Mouse (Mus musculus): ENCODE data around the gene Rag2. TPM values are rescaled to one million over a fixed set of nuclear protein-coding genes. Genes with fewer than 3 reads are reported as not detected.

Gene Rag2
- not detected for total RNA-seq (2021)
- polyA plus RNA-seq (2012; rRNA removed), result not detected in 2 replicates
- long read RNA-seq, result 0 reads

GRCm38 (mm10) chr2:101624526-101624925 lies at the start of gene Rag2:
TSS of gene Rag2 (plus strand) at chr2:101624718.
- Histone ChIP-seq H3K4me3 (no peak within 1 kb of the TSS), H3K27ac (no peak within 1 kb of the TSS), H3K27me3 (ENCODE audit: control insufficient read depth, insufficient read depth, low read length) (no peaks in the 10 kb centered on the region), H3K4me1 (ENCODE audit: control insufficient read depth, insufficient read depth, low read length) (no peaks in the 10 kb centered on the region), H3K79me2 (replicated peaks; ENCODE audit: control insufficient read depth, insufficient read depth, low read length) (no peaks in the 10 kb centered on the region), H3K36me3 (ENCODE audit: control insufficient read depth, insufficient read depth, low read length) (no peaks in the 10 kb centered on the region), H3K9ac (ENCODE audit: low read depth, low read length) (no peak within 1 kb of the TSS)
- intact Hi-C loops (cut with DNase I), result no loop called here
- TF ChIP-seq CTCF (IDR thresholded peaks at IDR 0.05) (no peak), POLR2A (IDR thresholded peaks at IDR 0.05; ENCODE audit: insufficient read depth, low read depth, low read length) (no peak), EP300 (IDR thresholded peaks at IDR 0.05; ENCODE audit: insufficient read depth, low read depth, low read length) (no peak)
- DNase-seq, result no peak
- 67% methylated on average over 4 of the region's 4 CpGs for WGBS

- TF ChIP-seq EP300 (IDR thresholded peaks at IDR 0.05; ENCODE audit: insufficient read depth, low read depth, low read length) (no peak), POLR2A (IDR thresholded peaks at IDR 0.05; ENCODE audit: insufficient read depth, low read depth, low read length) (no peak), CTCF (IDR thresholded peaks at IDR 0.05) (no peak)
- H3K27ac ChIP-seq, result no peak overlapping the region
- H3K4me3 ChIP-seq, result no peak overlapping the region
- no peak for DNase-seq
- no peak overlapping the region for H3K9ac ChIP-seq (ENCODE audit: low read depth, low read length)
- no peaks in the 10 kb centered on the region for H3K79me2 ChIP-seq (replicated peaks; ENCODE audit: control insufficient read depth, insufficient read depth, low read length)
- intact Hi-C loops (cut with DNase I), result no loop called here
- WGBS, result 94% methylated on average over 4 of the region's 4 CpGs
- no peaks in the 10 kb centered on the region for H3K36me3 ChIP-seq (ENCODE audit: control insufficient read depth, insufficient read depth, low read length)
- H3K4me1 ChIP-seq (ENCODE audit: control insufficient read depth, insufficient read depth, low read length), result no peaks in the 10 kb centered on the region
- H3K27me3 ChIP-seq (ENCODE audit: control insufficient read depth, insufficient read depth, low read length), result no peaks in the 10 kb centered on the region
These were observed 47.3 kb upstream of the Rag2 start for GRCm38 (mm10) chr2:101577243-101577642.

GRCm38 (mm10) chr2:101580027-101580426 lies 44.5 kb upstream of the Rag2 start:
- intact Hi-C loops (cut with DNase I), result no loop called here
- no peak overlapping the region for H3K27ac ChIP-seq
- TF ChIP-seq EP300 (IDR thresholded peaks at IDR 0.05; ENCODE audit: insufficient read depth, low read depth, low read length), result no peak
- no peak for TF ChIP-seq POLR2A (IDR thresholded peaks at IDR 0.05; ENCODE audit: insufficient read depth, low read depth, low read length)
- no peak for TF ChIP-seq CTCF (IDR thresholded peaks at IDR 0.05)
- H3K36me3 ChIP-seq (ENCODE audit: control insufficient read depth, insufficient read depth, low read length), result no peaks in the 10 kb centered on the region
- no peak overlapping the region for H3K9ac ChIP-seq (ENCODE audit: low read depth, low read length)
- H3K4me3 ChIP-seq, result no peak overlapping the region
- H3K4me1 ChIP-seq (ENCODE audit: control insufficient read depth, insufficient read depth, low read length), result no peaks in the 10 kb centered on the region
- H3K27me3 ChIP-seq (ENCODE audit: control insufficient read depth, insufficient read depth, low read length), result no peaks in the 10 kb centered on the region
- no peak for DNase-seq
- no peaks in the 10 kb centered on the region for H3K79me2 ChIP-seq (replicated peaks; ENCODE audit: control insufficient read depth, insufficient read depth, low read length)
- 76% methylated on average over 2 of the region's 2 CpGs for WGBS

GRCm38 (mm10) chr2:101580428-101580827 lies 44.1 kb upstream of the Rag2 start:
- DNase-seq, result no peak
- H3K27me3 ChIP-seq (ENCODE audit: control insufficient read depth, insufficient read depth, low read length), result no peaks in the 10 kb centered on the region
- no peaks in the 10 kb centered on the region for H3K36me3 ChIP-seq (ENCODE audit: control insufficient read depth, insufficient read depth, low read length)
- TF ChIP-seq CTCF (IDR thresholded peaks at IDR 0.05) (no peak), EP300 (IDR thresholded peaks at IDR 0.05; ENCODE audit: insufficient read depth, low read depth, low read length) (no peak), POLR2A (IDR thresholded peaks at IDR 0.05; ENCODE audit: insufficient read depth, low read depth, low read length) (no peak)
- no peak overlapping the region for H3K4me3 ChIP-seq
- H3K9ac ChIP-seq (ENCODE audit: low read depth, low read length), result no peak overlapping the region
- intact Hi-C loops (cut with DNase I), result no loop called here
- H3K27ac ChIP-seq, result no peak overlapping the region
- H3K4me1 ChIP-seq (ENCODE audit: control insufficient read depth, insufficient read depth, low read length), result no peaks in the 10 kb centered on the region
- 89% methylated on average over 1 of the region's 1 CpGs for WGBS
- H3K79me2 ChIP-seq (replicated peaks; ENCODE audit: control insufficient read depth, insufficient read depth, low read length), result no peaks in the 10 kb centered on the region

- Histone ChIP-seq H3K4me1 (ENCODE audit: control insufficient read depth, insufficient read depth, low read length) (no peaks in the 10 kb centered on the region), H3K27me3 (ENCODE audit: control insufficient read depth, insufficient read depth, low read length) (no peaks in the 10 kb centered on the region), H3K36me3 (ENCODE audit: control insufficient read depth, insufficient read depth, low read length) (no peaks in the 10 kb centered on the region), H3K9ac (ENCODE audit: low read depth, low read length) (no peak overlapping the region), H3K27ac (no peak overlapping the region), H3K79me2 (replicated peaks; ENCODE audit: control insufficient read depth, insufficient read depth, low read length) (no peaks in the 10 kb centered on the region), H3K4me3 (no peak overlapping the region)
- intact Hi-C loops (cut with DNase I), result no loop called here
- DNase-seq, result no peak
- WGBS, result 80% methylated on average over 3 of the region's 3 CpGs
- TF ChIP-seq EP300 (IDR thresholded peaks at IDR 0.05; ENCODE audit: insufficient read depth, low read depth, low read length), result no peak
- no peak for TF ChIP-seq POLR2A (IDR thresholded peaks at IDR 0.05; ENCODE audit: insufficient read depth, low read depth, low read length)
- no peak for TF ChIP-seq CTCF (IDR thresholded peaks at IDR 0.05)
These were observed 43.5 kb upstream of the Rag2 start for GRCm38 (mm10) chr2:101580977-101581376.

- intact Hi-C loops (cut with DNase I), result no loop called here
These were observed 43.1 kb upstream of the Rag2 start for GRCm38 (mm10) chr2:101581418-101581817.

More at GRCm38 (mm10) chr2:101581418-101581817, 43.1 kb upstream of the Rag2 start:
- H3K4me3 ChIP-seq, result no peak overlapping the region
- H3K79me2 ChIP-seq (replicated peaks; ENCODE audit: control insufficient read depth, insufficient read depth, low read length), result no peaks in the 10 kb centered on the region
- WGBS, result 80% methylated on average over 3 of the region's 3 CpGs
- no peaks in the 10 kb centered on the region for H3K27me3 ChIP-seq (ENCODE audit: control insufficient read depth, insufficient read depth, low read length)
- no peak overlapping the region for H3K9ac ChIP-seq (ENCODE audit: low read depth, low read length)
- no peak overlapping the region for H3K27ac ChIP-seq
- H3K36me3 ChIP-seq (ENCODE audit: control insufficient read depth, insufficient read depth, low read length), result no peaks in the 10 kb centered on the region
- DNase-seq, result no peak
- H3K4me1 ChIP-seq (ENCODE audit: control insufficient read depth, insufficient read depth, low read length), result no peaks in the 10 kb centered on the region
- TF ChIP-seq CTCF (IDR thresholded peaks at IDR 0.05) (no peak), POLR2A (IDR thresholded peaks at IDR 0.05; ENCODE audit: insufficient read depth, low read depth, low read length) (no peak), EP300 (IDR thresholded peaks at IDR 0.05; ENCODE audit: insufficient read depth, low read depth, low read length) (no peak)

Measured in heart, adult 2 months (tissue).